Mouse (Mus musculus): ENCODE measurements around the gene Armc9.

Armc9 gene

GRCm38 (mm10) chr1:86285295-86285694, 130.7 kb downstream of the Armc9 start:
- DNase-seq = no peak

GRCm38 (mm10) chr1:86287473-86287872, 132.9 kb downstream of the Armc9 start:
- DNase-seq = no peak

GRCm38 (mm10) chr1:86290452-86290851, 135.9 kb downstream of the Armc9 start:
- DNase-seq = no peak

GRCm38 (mm10) chr1:86293091-86293490, 138.5 kb downstream of the Armc9 start:
- no peak for DNase-seq

GRCm38 (mm10) chr1:86293868-86294267, 139.3 kb downstream of the Armc9 start:
- DNase-seq = no peak

- no peak for DNase-seq
These were observed 139.9 kb downstream of the Armc9 start for GRCm38 (mm10) chr1:86294472-86294871.

- no peak for DNase-seq
These were observed 145.5 kb downstream of the Armc9 start for GRCm38 (mm10) chr1:86300093-86300492.

GRCm38 (mm10) chr1:86300731-86301130, 146.2 kb downstream of the Armc9 start:
- no peak for DNase-seq

GRCm38 (mm10) chr1:86301221-86302091, 146.9 kb downstream of the Armc9 start:
- no peak for DNase-seq

GRCm38 (mm10) chr1:86302532-86302931, 148.0 kb downstream of the Armc9 start, which contains the start of gene B3gnt7:
B3gnt7 (plus strand) TSS chr1:86302832.
- DNase-seq = no peak

GRCm38 (mm10) chr1:86303063-86303872, 148.7 kb downstream of the Armc9 start:
- peak; percentile 59 for DNase-seq

- DNase-seq = no peak
These were observed 149.3 kb downstream of the Armc9 start for GRCm38 (mm10) chr1:86303873-86304250.

GRCm38 (mm10) chr1:86306686-86307085, 152.1 kb downstream of the Armc9 start:
- no peak for DNase-seq

- DNase-seq = no peak
These were observed 152.7 kb downstream of the Armc9 start for GRCm38 (mm10) chr1:86307177-86307762.

GRCm38 (mm10) chr1:86307871-86308641, 153.5 kb downstream of the Armc9 start:
- DNase-seq = no peak

GRCm38 (mm10) chr1:86309270-86309833, 154.8 kb downstream of the Armc9 start:
- no peak for DNase-seq

- no peak for DNase-seq
These were observed 156.1 kb downstream of the Armc9 start for GRCm38 (mm10) chr1:86310536-86311310.

- no peak for DNase-seq
These were observed 157.0 kb downstream of the Armc9 start for GRCm38 (mm10) chr1:86311467-86312005.

- no peak for DNase-seq
These were observed 157.7 kb downstream of the Armc9 start for GRCm38 (mm10) chr1:86312269-86312668.

GRCm38 (mm10) chr1:86313096-86313771, 158.7 kb downstream of the Armc9 start:
- no peak for DNase-seq

GRCm38 (mm10) chr1:86313772-86314125, 159.2 kb downstream of the Armc9 start:
- peak; percentile 35 for DNase-seq
